Mouse (Mus musculus) heart, adult 2 months (tissue): Measurements from ENCODE around the gene Atg2b. TPM values are rescaled to one million over a fixed set of nuclear protein-coding genes. Genes with fewer than 3 reads are reported as not detected.
A peak's percentile ranks its signal among the peaks of the same experiment; 100 is the strongest.

ENCODE experiments used
- DNase-seq, 2 experiments: peaks; one replicate each; pipeline ENCODE4 v3.0.0; 2021
- H3K27ac ChIP-seq: fragments of 200-600 bp; 2 replicates; pipeline ENCODE4 v1.8.1; 2022
- H3K27me3 ChIP-seq: fragments of 200-500 bp; 2 replicates; pipeline ENCODE4 v1.6.1; 2012; ENCODE audit warnings: mild to moderate bottlenecking, low read length, inconsistent platforms, mixed read lengths; ENCODE audit not compliant: control insufficient read depth, insufficient read depth
- H3K36me3 ChIP-seq: fragments of 200-500 bp; 2 replicates; pipeline ENCODE4 v1.6.1; 2012; ENCODE audit warnings: low read length, inconsistent platforms; ENCODE audit not compliant: control insufficient read depth, insufficient read depth
- H3K4me1 ChIP-seq: fragments of 200-500 bp; 2 replicates; pipeline ENCODE4 v1.6.1; 2011; ENCODE audit warnings: low read length; ENCODE audit not compliant: control insufficient read depth, insufficient read depth
- H3K4me3 ChIP-seq: fragments of 200-600 bp; 2 replicates; pipeline ENCODE4 v1.8.1; 2022
- H3K79me2 ChIP-seq: fragments of 200-500 bp; replicated peaks from 2 replicates; pipeline ENCODE4 v1.6.1; 2012; ENCODE audit warnings: mild to moderate bottlenecking, inconsistent platforms, low read length, moderate library complexity, mixed read lengths; ENCODE audit not compliant: control insufficient read depth, insufficient read depth
- H3K9ac ChIP-seq: fragments of 200-500 bp; 2 replicates; pipeline ENCODE4 v1.6.1; 2012; ENCODE audit warnings: low read depth, mild to moderate bottlenecking, control low read depth, inconsistent platforms, low read length, mixed read lengths
- CTCF ChIP-seq: fragments of 200-600 bp; IDR thresholded peaks from 2 replicates; pipeline ENCODE4 v1.8.1; 2022; ENCODE audit warnings: antibody characterized with exemption, mild to moderate bottlenecking, moderate library complexity
- EP300 ChIP-seq: fragments of 200-500 bp; IDR thresholded peaks from 2 replicates; pipeline ENCODE4 v1.6.1; 2011; ENCODE audit warnings: low read depth, low read length, control low read depth; ENCODE audit not compliant: insufficient read depth
- POLR2A ChIP-seq: fragments of 200-500 bp; IDR thresholded peaks from 2 replicates; pipeline ENCODE4 v1.6.1; 2011; ENCODE audit warnings: mild to moderate bottlenecking, low read depth, low read length, control low read depth; ENCODE audit not compliant: insufficient read depth
- WGBS: fragments of 180-500 bp; shearing (Covaris S2); methylation state at CpG from one replicate; pipeline ENCODE4 v1.1.7; 2018; 5-methylcytosine and 5-hydroxymethylcytosine counted together
- intact Hi-C: fragments of 180-260 bp; cut with DNase I; formaldehyde crosslinking; loops from one replicate; pipeline ENCODE4 v1.15.1; 2025
- long read RNA-seq: library from polyadenylated mRNA; stranded (forward); transcript quantifications from one replicate; pipeline ENCODE4 v2.0.0, GENCODE M21; 2021
- polyA plus RNA-seq: library from polyadenylated mRNA; depleted of rRNA; stranded (reverse); fragments of >200 nt; gene quantifications from 2 replicates; pipeline ENCODE4 v1.2.3, GENCODE M21; 2012; rRNA removed
- total RNA-seq, 2 experiments: library from RNA; stranded (reverse); gene quantifications; 2 replicates each; pipeline ENCODE4 v1.2.3; 2021

The Atg2b gene
- total RNA-seq = 10 to 100 TPM; 18.3 to 19.0 TPM
- polyA plus RNA-seq = 9.2 and 17.7 TPM in 2 replicates
- long read RNA-seq, partial matches to known transcripts = 1 of 4 reads
- long read RNA-seq, other reads (novel, unspliced or antisense) = 3 of 4 reads

- Histone ChIP-seq H3K27me3 (no peaks in the 10 kb centered on the region), H3K4me1 (peaks cover 3% of the 10 kb centered on the region), H3K9ac (peak within 1 kb of the TSS; percentile 96), H3K36me3 (peaks cover 5% of the 10 kb centered on the region), H3K79me2 (peaks cover 7% of the 10 kb centered on the region), H3K4me3 (peak within 1 kb of the TSS; percentile 91), H3K27ac (peak within 1 kb of the TSS; percentile 95)
- intact Hi-C loops = loop anchor here (2.0 kb wide), 1 partner anchor 100 kb away; the partner anchor contains the start of gene Papola
- DNase-seq = peak; percentile 94 to 96
- under 1% methylated on average over 72 of the region's 73 CpGs for WGBS
- TF ChIP-seq EP300 (0 out of 2 replicates have a peak, but pooled peaks have one; percentile 40), CTCF (no peak), POLR2A (peak; percentile 70)
These were observed at the start of gene Atg2b for GRCm38 (mm10) chr12:105685001-105685691. Atg2b (minus strand) TSS chr12:105685211.

GRCm38 (mm10) chr12:105733370-105734159 lies 48.6 kb upstream of the Atg2b start:
- intact Hi-C loops = no loop called here
- H3K27me3 ChIP-seq = no peaks in the 10 kb centered on the region
- DNase-seq = no peak
- 77% methylated on average over 9 of the region's 9 CpGs for WGBS
- no peak overlapping the region for H3K9ac ChIP-seq
- no peaks in the 10 kb centered on the region for H3K36me3 ChIP-seq
- H3K79me2 ChIP-seq = no peaks in the 10 kb centered on the region
- TF ChIP-seq CTCF = no peak
- no peak for TF ChIP-seq POLR2A
- no peaks in the 10 kb centered on the region for H3K4me1 ChIP-seq
- H3K27ac ChIP-seq = no peak overlapping the region
- H3K4me3 ChIP-seq = no peak overlapping the region

- Histone ChIP-seq H3K79me2 (no peaks in the 10 kb centered on the region), H3K27me3 (no peaks in the 10 kb centered on the region), H3K9ac (no peak overlapping the region), H3K27ac (no peak overlapping the region), H3K4me1 (no peaks in the 10 kb centered on the region), H3K36me3 (no peaks in the 10 kb centered on the region), H3K4me3 (no peak overlapping the region)
- TF ChIP-seq CTCF = no peak
- no peak for TF ChIP-seq POLR2A
- no peak for TF ChIP-seq EP300
- 54% methylated on average over 6 of the region's 6 CpGs for WGBS
- intact Hi-C loops = no loop called here
- no peak for DNase-seq
These were observed 45.9 kb upstream of the Atg2b start for GRCm38 (mm10) chr12:105730851-105731460.

- no peak for DNase-seq
- Histone ChIP-seq H3K36me3 (no peaks in the 10 kb centered on the region), H3K27me3 (no peaks in the 10 kb centered on the region), H3K27ac (no peak overlapping the region), H3K79me2 (no peaks in the 10 kb centered on the region), H3K4me1 (no peaks in the 10 kb centered on the region), H3K9ac (no peak overlapping the region), H3K4me3 (no peak overlapping the region)
- TF ChIP-seq CTCF = peak; percentile 81
- no peak for TF ChIP-seq EP300
- WGBS = 32% methylated on average over 8 of the region's 8 CpGs
- intact Hi-C loops = no loop called here
These were observed 43.0 kb upstream of the Atg2b start for GRCm38 (mm10) chr12:105727964-105728363.

GRCm38 (mm10) chr12:105727268-105727667 lies 42.3 kb upstream of the Atg2b start:
- Histone ChIP-seq H3K4me1 (no peaks in the 10 kb centered on the region), H3K79me2 (no peaks in the 10 kb centered on the region), H3K36me3 (no peaks in the 10 kb centered on the region), H3K27ac (no peak overlapping the region), H3K9ac (no peak overlapping the region), H3K27me3 (no peaks in the 10 kb centered on the region), H3K4me3 (no peak overlapping the region)
- no peak for DNase-seq
- intact Hi-C loops = no loop called here
- TF ChIP-seq CTCF = no peak
- no peak for TF ChIP-seq POLR2A
- no peak for TF ChIP-seq EP300
- 79% methylated on average over 3 of the region's 3 CpGs for WGBS
